Mouse (Mus musculus) heart, postnatal 10 days (tissue): ENCODE results near the gene Lmod2. TPM values are rescaled to one million over a fixed set of nuclear protein-coding genes. Genes with fewer than 3 reads are reported as not detected.

Source experiments
- DNase-seq, 2 experiments: peaks; one replicate each; pipeline ENCODE4 v3.0.0; 2021
- intact Hi-C: fragments of 180-260 bp; cut with DNase I; formaldehyde crosslinking; loops from one replicate; pipeline ENCODE4 v1.15.1; 2025
- total RNA-seq, 2 experiments: library from RNA; stranded (reverse); gene quantifications; 2 replicates each; pipeline ENCODE4 v1.2.3; 2021

Gene Lmod2
- total RNA-seq, 2 experiments from 2014 or later: 278 to 346 TPM

DNA sequence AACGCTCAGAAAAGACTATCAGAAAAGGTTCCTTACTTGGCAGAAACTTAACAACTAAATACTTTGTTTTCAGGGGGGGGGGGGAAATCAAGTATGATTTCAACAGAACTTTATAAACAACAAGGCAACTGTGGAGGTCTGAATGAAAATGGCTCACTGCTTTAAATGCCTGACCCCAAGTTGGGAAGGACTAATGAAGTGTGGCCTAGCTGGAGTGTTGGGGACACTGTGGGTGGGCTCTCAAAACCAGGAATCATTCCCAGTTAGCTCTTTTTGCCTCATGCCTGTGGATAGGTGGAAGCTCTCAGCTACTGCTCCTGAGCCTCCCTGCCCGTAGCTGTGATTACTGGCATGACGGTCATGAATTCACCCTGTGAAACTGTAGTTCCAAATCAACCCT lies 36.5 kb downstream of the Lmod2 start:
- DNase-seq: no peak
- intact Hi-C loops: no loop called here

DNA sequence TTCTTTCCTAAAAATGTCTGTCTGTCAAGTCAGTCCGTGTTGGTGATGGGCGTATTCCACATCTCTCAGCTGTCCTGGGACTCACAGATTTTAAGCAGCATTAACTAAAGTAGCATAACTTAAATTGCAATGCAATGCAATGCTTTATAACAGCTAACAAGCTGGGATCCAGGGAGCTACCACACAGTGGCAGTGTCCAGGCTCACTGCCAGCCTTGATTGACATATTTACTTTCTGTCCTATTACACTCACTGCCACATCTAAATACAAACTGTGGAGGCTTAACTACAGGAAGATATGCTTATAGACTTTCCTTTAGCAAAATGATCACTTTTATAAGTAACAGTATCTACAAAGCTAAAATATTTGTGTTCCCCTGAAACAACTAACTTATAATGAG lies 38.3 kb downstream of the Lmod2 start:
- no peak for DNase-seq
- intact Hi-C loops: no loop called here

DNA sequence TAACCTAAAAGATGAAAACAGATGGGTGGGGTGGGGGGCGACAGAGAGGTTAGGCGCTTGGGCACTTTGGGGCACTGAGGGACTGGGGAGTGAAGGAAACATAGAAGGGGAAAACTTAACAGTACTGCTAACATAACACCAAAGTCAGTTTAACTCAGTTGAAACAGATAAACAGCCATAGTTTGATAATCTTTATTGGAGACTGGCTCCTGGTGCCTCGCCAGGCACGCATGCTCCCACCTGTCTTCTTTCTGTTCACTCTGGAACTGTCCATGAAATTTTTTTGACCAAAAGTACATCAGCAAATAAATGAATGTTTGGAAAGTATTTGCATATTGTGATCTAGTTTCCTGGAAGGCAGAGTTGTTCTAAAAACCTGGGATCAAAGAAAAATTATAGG lies 43.7 kb downstream of the Lmod2 start:
- intact Hi-C loops: loop anchor here (2.0 kb wide), 1 partner anchor 20 kb away; no protein-coding TSS in a partner anchor
- DNase-seq: no peak

DNA sequence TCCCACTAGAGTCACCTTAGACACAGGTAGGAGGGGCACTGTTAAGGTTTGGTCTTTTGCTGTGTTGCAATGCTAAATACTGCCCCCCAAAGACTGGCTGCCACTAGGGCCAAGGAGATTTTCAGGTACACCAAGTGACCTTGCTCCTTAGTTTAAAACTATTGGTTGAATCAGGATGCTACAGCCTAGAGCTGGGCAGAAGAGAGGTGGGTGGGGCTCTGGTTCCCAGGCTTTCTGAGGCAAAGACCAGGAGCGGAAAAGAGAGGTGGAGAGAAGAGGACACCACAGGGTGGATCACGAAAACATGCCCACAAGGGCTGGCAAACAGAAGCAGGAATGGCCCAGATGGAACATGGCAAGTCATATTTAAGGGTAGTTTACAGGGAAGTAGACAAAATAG lies 44.6 kb downstream of the Lmod2 start:
- intact Hi-C loops: no loop called here
- no peak for DNase-seq

DNA sequence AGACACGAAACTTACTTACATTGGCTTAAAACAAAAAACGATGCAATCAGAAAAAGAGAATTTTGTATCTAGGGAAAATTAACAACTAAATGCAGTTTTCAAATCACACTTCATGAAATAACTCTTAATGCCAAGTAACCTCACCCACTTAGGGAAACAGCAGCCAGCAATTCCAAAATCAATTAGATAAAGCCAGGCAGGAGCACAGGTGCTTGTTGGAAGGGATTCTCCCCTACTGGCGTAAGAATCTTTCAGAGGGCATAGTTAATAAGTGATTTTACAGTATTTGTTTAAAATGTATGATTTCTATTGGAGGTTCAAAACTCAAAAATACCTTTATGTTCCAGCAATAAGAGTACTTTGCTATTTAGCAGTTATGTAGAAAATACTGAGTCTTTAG lies 45.4 kb downstream of the Lmod2 start:
- intact Hi-C loops: no loop called here
- DNase-seq: no peak

DNA sequence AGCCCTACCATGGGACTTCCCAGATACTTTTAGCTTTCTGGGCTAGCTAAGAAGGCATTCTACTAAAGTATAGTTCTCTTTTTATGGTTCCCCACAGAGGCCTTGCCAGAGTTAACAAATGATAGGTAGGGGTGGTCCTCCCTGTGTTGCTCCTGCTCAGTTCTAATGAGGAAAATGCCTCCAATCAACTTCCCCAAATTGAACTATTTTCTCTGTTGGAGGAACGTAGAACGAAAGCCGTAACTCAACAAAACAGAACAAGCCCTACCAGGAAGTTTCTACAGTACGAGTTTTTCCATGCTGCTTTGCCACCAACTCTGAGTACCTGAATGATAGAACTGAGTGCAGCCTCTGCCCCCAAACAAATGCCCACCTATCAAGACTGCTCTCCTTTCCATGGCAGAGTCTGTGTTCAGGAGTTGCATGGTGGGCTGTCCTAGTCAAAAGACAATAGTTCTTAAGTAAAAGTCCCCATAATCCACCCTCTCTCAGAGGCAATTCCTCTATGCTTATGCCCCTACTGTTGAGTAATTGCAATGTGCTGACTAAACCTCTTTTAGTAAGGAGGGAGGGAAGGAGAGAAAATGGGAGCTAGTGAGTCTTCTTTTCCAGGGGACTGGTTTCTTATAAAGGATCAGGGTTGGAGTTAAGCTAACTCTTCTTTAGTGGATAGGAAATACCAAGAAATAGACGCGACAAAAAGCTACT lies 47.9 kb downstream of the Lmod2 start:
- no peak for DNase-seq

DNA sequence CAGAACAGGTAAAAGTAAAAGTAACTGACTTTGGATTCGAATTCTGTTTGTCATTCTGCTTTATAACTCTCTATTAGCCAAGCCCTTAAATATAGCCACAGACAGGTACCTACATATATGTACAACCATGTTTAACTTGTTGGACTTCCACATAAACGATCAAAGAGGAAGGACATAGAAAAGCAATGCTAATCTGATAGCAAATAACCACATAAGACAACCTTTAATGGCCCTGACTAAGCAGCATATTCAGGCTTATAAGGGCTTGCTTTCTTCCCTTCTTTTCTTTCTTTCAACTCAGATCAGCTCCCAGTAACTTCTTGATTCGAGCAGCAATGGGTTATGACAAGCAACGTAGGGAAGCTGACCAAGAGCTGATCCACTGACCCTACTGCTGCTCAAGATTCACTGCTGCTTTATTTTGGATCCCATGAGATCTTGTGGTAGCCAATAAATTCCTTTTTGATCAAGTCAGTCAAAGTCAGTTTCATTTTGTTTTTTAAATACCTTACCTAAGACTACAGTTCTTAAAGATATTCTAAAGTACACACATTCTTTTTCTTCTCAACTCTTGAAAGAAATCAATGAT lies 49.6 kb downstream of the Lmod2 start:
- no peak for DNase-seq
- intact Hi-C loops: no loop called here

More for the DNA sequence above, 47.9 kb downstream of the Lmod2 start:
- intact Hi-C loops: no loop called here

DNA sequence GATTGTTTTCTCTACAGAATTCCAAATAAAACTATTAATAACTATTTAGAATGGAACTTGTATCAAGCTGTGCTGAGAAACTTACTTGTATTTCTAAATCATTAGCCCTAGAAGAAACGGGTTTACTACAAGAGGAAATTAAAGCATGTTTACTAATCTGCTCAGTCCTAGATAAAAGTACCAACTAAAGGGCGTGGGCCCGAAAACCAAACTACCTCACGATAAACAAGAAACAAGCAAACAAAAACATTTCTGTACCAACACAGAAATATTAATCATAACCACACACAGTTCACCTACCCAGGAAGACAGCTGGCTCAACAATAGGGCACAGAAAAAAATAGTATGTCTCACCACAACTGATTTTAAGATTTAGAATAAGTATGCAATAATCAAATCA lies 50.8 kb downstream of the Lmod2 start:
- intact Hi-C loops: no loop called here
- no peak for DNase-seq

DNA sequence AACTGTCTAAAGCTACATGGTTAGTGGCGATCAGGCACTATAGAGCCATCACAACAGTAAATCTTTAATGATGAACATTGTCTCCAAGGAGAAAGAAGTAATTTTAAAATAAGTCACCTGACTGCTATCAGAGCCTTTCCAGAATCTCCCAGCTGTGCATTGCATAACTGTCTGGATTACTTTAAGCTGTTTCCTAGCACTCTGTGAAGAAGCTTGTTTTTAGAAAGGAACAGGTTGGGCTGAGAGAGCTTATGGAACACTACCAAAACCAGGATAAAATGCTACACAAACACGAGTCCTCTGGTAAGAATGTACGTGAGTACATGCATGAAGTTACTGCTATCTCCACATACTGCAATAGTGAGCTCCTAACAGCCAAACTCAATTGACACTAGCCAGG lies 53.2 kb downstream of the Lmod2 start:
- intact Hi-C loops: no loop called here

DNA sequence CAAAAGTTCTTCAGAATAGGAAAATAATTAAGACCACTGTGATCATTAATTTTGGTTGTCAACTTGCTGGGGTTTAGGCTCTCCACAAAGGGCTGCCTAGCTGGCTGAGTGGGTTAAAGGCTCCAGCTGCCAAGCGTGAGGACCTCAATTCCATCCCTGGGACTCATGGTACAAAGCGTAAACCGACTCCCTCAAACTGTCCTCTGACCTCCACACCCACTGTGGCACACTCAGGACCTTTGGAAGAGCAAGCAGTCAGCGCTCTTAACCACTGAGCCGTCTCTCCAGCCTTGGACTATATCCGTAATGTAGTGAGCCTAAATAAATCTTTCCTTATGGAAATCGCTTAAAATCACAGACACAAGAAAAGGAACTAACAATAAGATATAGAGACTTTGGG lies 54.0 kb downstream of the Lmod2 start:
- DNase-seq: no peak
- intact Hi-C loops: no loop called here

More for the DNA sequence above, 53.2 kb downstream of the Lmod2 start:
- DNase-seq: no peak

Other genes starting within 250 kb of the Lmod2 start
- gene Iqub, start 82.7 kb upstream of the Lmod2 start, total RNA-seq: under 1 TPM; 0.17 to 0.25 TPM
- gene Ndufa5, start 69.7 kb upstream of the Lmod2 start, total RNA-seq: 1,000 to 10,000 TPM; 1,040 to 1,065 TPM
- gene Asb15, start 69.6 kb upstream of the Lmod2 start, total RNA-seq: 10 to 100 TPM; 20.1 to 22.7 TPM
- gene Wasl, start 67.2 kb downstream of the Lmod2 start, total RNA-seq: 10 to 100 TPM; 35.1 to 36.4 TPM
- gene Hyal6, start 135.5 kb downstream of the Lmod2 start, total RNA-seq: not detected
- not detected for gene Hyal4, start 150.6 kb downstream of the Lmod2 start, total RNA-seq
- not detected for gene Spam1, start 193.4 kb downstream of the Lmod2 start, total RNA-seq